Mouse (Mus musculus) central nervous system, embryonic 18 days (tissue): ENCODE results near the gene Inmt. TPM values are rescaled to one million over a fixed set of nuclear protein-coding genes. Genes with fewer than 3 reads are reported as not detected.

Experiments
- polyA plus RNA-seq: library from polyadenylated mRNA; depleted of rRNA; stranded (reverse); fragments of >200 nt; gene quantifications from 2 replicates; pipeline ENCODE4 v1.2.3, GENCODE M21; 2012; rRNA removed

Gene Inmt
- not detected in 2 replicates for polyA plus RNA-seq

DNA sequence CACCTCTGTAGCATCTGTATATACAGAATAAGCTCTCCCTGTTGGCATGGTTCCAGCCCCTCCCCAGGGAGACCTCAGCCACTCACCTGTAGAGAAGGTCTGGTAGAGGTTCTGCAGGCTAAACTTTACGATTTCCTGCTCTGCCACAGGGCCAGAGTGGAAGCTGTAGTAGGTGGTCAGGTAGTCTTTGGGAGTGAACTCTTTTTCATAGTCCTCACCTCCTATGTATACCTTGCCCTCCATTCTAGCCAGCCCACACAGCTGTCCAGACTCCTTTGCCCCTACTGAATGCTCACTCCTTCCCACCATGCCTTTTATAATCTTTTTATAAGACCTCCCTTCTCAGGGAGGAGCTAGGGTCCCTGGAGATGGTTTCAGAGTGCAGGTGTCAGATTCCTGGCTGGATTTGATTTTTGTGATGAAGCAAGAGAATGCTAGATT, at the start of gene Inmt:
TSS of gene Inmt (minus strand) at position 303 of the 441 bp plus-strand sequence.

DNA sequence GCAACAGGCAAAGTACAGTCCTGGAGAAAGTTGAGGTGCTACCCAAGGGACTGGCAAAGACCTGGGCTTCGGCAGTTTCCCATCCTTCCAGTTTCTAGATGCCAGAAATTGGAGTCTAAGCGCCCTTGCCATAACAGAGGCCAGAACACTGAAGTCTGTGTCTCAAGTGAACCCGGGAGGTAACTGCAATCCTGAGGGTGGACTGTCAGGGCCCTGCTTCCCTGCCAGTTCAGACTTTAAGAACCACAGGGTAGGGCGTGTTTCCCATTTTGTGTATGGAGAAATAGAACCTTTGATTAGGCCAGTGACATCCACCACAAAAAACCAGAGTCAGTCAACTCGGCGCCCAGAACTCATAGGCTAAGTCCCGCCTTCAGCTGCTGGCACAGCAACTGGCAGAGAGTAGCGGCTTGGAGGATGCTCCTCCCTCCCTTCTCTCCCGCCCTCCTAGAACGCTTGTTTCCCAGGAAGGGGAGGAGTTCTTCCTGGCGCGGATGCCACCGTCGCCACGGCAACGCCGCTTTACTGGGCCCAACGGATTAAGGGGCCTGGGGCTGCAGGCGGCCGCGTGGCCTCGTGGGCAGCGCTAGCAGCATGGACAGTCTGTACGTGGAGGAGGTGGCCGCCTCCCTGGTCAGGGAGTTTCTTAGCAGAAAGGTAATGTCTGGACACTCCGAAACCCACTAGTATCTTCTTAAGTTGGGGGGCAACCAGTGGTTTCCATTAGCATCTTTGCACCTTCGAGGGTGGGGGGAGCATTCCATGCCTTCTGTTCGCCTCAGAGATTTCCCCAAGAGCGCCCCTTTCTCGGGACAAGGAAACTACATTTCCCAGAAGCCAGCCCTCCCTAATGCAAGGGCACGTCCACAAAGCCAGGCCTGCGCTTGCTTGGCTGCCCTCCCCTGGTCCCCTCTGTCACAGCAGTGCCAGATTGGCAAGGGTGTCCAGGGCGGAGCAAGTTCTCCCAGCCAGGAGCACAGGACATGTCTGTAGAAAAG, 28.4 kb upstream of the Inmt start, which contains the start of gene Mindy4:
TSS of gene Mindy4 (plus strand) at position 471 of the 998 bp plus-strand sequence.

DNA sequence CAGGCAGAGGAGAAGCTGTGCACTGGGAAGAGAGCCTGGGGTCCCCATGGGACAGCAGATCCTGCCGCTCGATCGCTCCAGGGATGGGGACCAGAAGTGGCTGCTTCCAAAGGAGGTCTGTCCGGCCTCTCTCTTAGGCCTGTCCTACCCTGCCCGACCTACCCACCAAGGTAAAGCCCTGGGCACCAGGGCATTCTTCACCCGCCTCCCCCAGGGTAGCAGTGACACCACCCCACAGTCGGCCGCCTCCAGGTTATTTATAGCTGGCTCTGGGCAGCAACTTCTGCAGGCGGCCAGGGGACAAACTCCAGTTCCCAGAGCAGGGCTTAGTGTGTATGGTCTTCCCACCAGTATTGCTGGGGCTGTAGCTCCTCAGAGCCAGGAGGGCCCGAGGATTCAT, 42.0 kb downstream of the Inmt start, which contains the start of gene Crhr2:
TSS of gene Crhr2 (minus strand) at position 223 of the 400 bp plus-strand sequence.

Other genes starting within 250 kb of the Inmt start
- gene Nod1, start 202.4 kb downstream of the Inmt start, polyA plus RNA-seq = 4.2 and 4.3 TPM in 2 replicates
- gene Ggct, start 182.1 kb downstream of the Inmt start, polyA plus RNA-seq = 9.5 and 10.1 TPM in 2 replicates
- 135 and 138 TPM in 2 replicates for gene Gars, start 137.0 kb downstream of the Inmt start, polyA plus RNA-seq
- 2.9 and 3.1 TPM in 2 replicates for gene Crhr2, start 42.0 kb downstream of the Inmt start, polyA plus RNA-seq
- gene Mindy4, start 28.3 kb upstream of the Inmt start, polyA plus RNA-seq = 12.8 and 13.0 TPM in 2 replicates
- 8.4 and 17.1 TPM in 2 replicates for gene Aqp1, start 161.4 kb upstream of the Inmt start, polyA plus RNA-seq
- not detected in 2 replicates for gene Ghrhr, start 201.3 kb upstream of the Inmt start, polyA plus RNA-seq